Mouse (Mus musculus) spleen, adult 2 months (tissue): ENCODE results near the gene Sf3a3.

Experiments used
- CTCF ChIP-seq: fragments of 200-500 bp; IDR thresholded peaks from 2 replicates; pipeline ENCODE4 v1.5.1; 2011; ENCODE audit warnings: mild to moderate bottlenecking, inconsistent platforms; ENCODE audit not compliant: insufficient read depth, insufficient read length, insufficient replicate concordance; ENCODE audit errors: extremely low read depth
- POLR2A ChIP-seq: fragments of 200-500 bp; IDR thresholded peaks from 2 replicates; pipeline ENCODE4 v1.6.1; 2011; ENCODE audit warnings: low read depth, low read length, inconsistent platforms

DNA sequence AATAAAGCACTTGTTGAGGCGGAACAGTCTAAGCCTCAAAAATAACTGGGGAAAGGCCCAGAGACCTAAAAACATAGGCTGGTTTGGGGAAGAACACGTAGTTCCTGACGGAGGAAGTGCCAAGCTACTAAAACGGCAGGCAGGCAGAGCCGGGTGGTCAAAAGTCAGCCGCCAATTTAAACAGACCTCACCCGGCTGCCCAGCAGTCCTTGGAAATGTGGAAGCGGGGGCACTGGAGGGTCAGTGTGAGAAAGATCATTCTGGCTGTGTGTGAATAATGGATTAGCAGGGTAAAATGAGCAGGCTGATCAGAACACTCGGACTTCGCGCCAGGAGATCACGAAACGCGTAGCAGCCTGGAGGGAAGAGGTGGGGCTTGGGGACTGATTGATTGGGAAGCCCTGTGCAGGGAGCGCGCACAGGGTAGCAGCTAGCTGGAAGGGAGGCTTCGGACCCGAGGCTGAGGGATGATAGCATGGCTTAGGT is 4.6 kb upstream of the Sf3a3 start:
- TF ChIP-seq POLR2A (no peak), CTCF (no peak)
